Mouse (Mus musculus): ENCODE measurements around the gene Idua.

DNA sequence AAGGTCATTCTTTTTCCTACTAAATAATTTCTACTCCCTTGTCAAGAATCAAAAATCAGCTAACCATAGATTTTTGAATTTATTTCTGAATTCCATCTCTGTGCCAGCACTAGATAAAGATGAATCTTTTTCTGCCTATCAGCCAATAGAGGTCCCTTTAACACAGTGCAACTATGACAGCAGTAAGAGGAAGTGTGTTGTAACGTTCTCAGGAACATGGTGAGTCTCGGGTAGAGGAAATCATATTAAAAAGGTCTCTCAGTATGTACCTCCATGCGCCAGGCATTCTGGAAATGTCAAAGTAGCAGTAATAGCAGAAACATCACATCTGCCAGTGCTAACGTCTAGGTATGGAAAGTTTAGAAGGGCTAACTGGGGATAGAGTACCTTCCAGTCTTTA lies 24.0 kb upstream of the Idua start:
- TF ChIP-seq POLR2A (IDR thresholded peaks at IDR 0.05; ENCODE audit: low read depth, low read length): no peak
- TF ChIP-seq CTCF (conservative IDR thresholded peaks at IDR 0.05 in 1 of 2, IDR thresholded peaks at IDR 0.05 in 1 of 2; ENCODE audit: low read depth in 2 of 2, low read length in 2 of 2): no peak
- no peak for TF ChIP-seq NRF1 (IDR thresholded peaks at IDR 0.05; ENCODE audit: low read depth, low read length)
- TF ChIP-seq E2F4 (IDR thresholded peaks at IDR 0.05; ENCODE audit: insufficient replicate concordance, low read depth, low read length): no peak
- no peak for TF ChIP-seq MXI1 (IDR thresholded peaks at IDR 0.05; ENCODE audit: low read depth, low read length)
- no peak for TF ChIP-seq MAX (IDR thresholded peaks at IDR 0.05; ENCODE audit: low read length)
- TF ChIP-seq MYC (IDR thresholded peaks at IDR 0.05; ENCODE audit: low read depth, low read length): no peak
- TF ChIP-seq EP300 (IDR thresholded peaks at IDR 0.05; ENCODE audit: low read length): no peak
